Mouse (Mus musculus) lung, embryonic 16.5 days (tissue): ENCODE data around the gene Nup88. TPM values are rescaled to one million over a fixed set of nuclear protein-coding genes. Genes with fewer than 3 reads are reported as not detected.

Source experiments
- polyA plus RNA-seq: library from polyadenylated mRNA; unstranded; fragments of >200 nt; fragmentation: Nextera tagmentation; extraction: Ambion mirVana; gene quantifications from 2 replicates; pipeline ENCODE4 v1.2.1, GENCODE M21; 2015

The Nup88 gene
- polyA plus RNA-seq, 1 experiment from 2014 or later, result 130 TPM

Other genes starting within 250 kb of the Nup88 start
- gene Zfp3, start 205.8 kb downstream of the Nup88 start, polyA plus RNA-seq, result 4.9 and 5.7 TPM in 2 replicates
- 0.20 and 0.35 TPM in 2 replicates for gene Scimp, start 157.4 kb downstream of the Nup88 start, polyA plus RNA-seq
- 30.0 and 30.2 TPM in 2 replicates for gene Rabep1, start 125.2 kb downstream of the Nup88 start, polyA plus RNA-seq
- gene Rpain, start 240 bp upstream of the Nup88 start, polyA plus RNA-seq, result 72.3 and 84.9 TPM in 2 replicates
- 171 and 185 TPM in 2 replicates for gene C1qbp, start 13.1 kb upstream of the Nup88 start, polyA plus RNA-seq
- 16.3 and 16.5 TPM in 2 replicates for gene Dhx33, start 34.5 kb upstream of the Nup88 start, polyA plus RNA-seq
- gene Mis12, start 49.6 kb upstream of the Nup88 start, polyA plus RNA-seq, result 47.4 and 52.0 TPM in 2 replicates
- gene Derl2, start 49.9 kb upstream of the Nup88 start, polyA plus RNA-seq, result 52.1 and 53.0 TPM in 2 replicates
- gene 6330403K07Rik, start 63.5 kb upstream of the Nup88 start, polyA plus RNA-seq, result 70.4 and 73.7 TPM in 2 replicates
- gene Nlrp1a, start 174.7 kb upstream of the Nup88 start, polyA plus RNA-seq, result 0.10 TPM in 2 replicates